Mouse (Mus musculus) layer of hippocampus, adult 9-11 months (tissue): ENCODE measurements at regions not wholly inside any gene's neighbourhood (a gene's known extent, or its start where the extent isn't known, plus 50 kb on each side); places are given as distances from the start of the nearest gene placed in this dataset.

Experiments
- DNase-seq: peaks from one replicate; pipeline ENCODE4 v3.0.0; 2022

GRCm38 (mm10) chr2:66961808-66962519, 177.2 kb upstream of the Scn7a start:
- DNase-seq = peak; percentile 13

- no peak for DNase-seq
These were observed 156.5 kb upstream of the Scn7a start for GRCm38 (mm10) chr2:66941188-66941587.

- peak; percentile 10 for DNase-seq
These were observed 113.3 kb upstream of the Scn7a start for GRCm38 (mm10) chr2:66898032-66898431.

GRCm38 (mm10) chr2:66867457-66868216, 82.9 kb upstream of the Scn7a start:
- DNase-seq = no peak
